Mouse (Mus musculus) kidney, adult 2 months (tissue): Measurements from ENCODE around the gene Mospd3.

Source experiments
- CTCF ChIP-seq: fragments of 200-500 bp; conservative IDR thresholded peaks from 2 replicates; pipeline ENCODE4 v1.5.1; 2011; ENCODE audit warnings: low read depth, mild to moderate bottlenecking, control low read depth, low read length, moderate library complexity, mixed read lengths; ENCODE audit not compliant: insufficient read depth, insufficient read length
- POLR2A ChIP-seq: fragments of 200-500 bp; IDR thresholded peaks from one replicate; pipeline ENCODE4 v1.6.1; 2011; ENCODE audit warnings: low read depth, low read length, control low read depth

- TF ChIP-seq CTCF = no peak; the same call in 1 of the 2 replicates
- no peak for TF ChIP-seq POLR2A
Observed at GRCm38 (mm10) chr5:137570691-137571586, 29.9 kb downstream of the Mospd3 start.
